Mouse (Mus musculus) ZHBTc4 (cell line): Measurements from ENCODE around the gene Acot8.

Source experiments
- DNase-seq: peaks from one replicate; pipeline ENCODE4 v3.0.0-alpha.2; 2011; ENCODE audit warnings: low read depth, low spot score

Gene Acot8

GRCm38 (mm10) chr2:164813557-164813956, 8.9 kb upstream of the Acot8 start:
- no peak for DNase-seq

GRCm38 (mm10) chr2:164806614-164807013, 1.9 kb upstream of the Acot8 start:
- no peak for DNase-seq

- no peak for DNase-seq
Measured at GRCm38 (mm10) chr2:164805332-164805718, 643 bp upstream of the Acot8 start.

- DNase-seq, result no peak
Measured at GRCm38 (mm10) chr2:164803921-164804313, 765 bp downstream of the Acot8 start.

- DNase-seq, result no peak
Measured at GRCm38 (mm10) chr2:164803201-164803920, 1.3 kb downstream of the Acot8 start.

- no peak for DNase-seq
Measured at GRCm38 (mm10) chr2:164800252-164801004, 4.3 kb downstream of the Acot8 start.

- peak; percentile 76 for DNase-seq
Measured at GRCm38 (mm10) chr2:164798554-164798953, 6.1 kb downstream of the Acot8 start.

- DNase-seq, result no peak
Measured at GRCm38 (mm10) chr2:164795868-164796267, 8.8 kb downstream of the Acot8 start.

- DNase-seq, result peak; percentile 91
Measured at GRCm38 (mm10) chr2:164794293-164794692, 10.4 kb downstream of the Acot8 start.

- peak; percentile 62 for DNase-seq
Measured at GRCm38 (mm10) chr2:164793772-164794171, 10.9 kb downstream of the Acot8 start.

GRCm38 (mm10) chr2:164793236-164793635, 11.4 kb downstream of the Acot8 start:
- DNase-seq, result peak; percentile 90

- no peak for DNase-seq
Measured at GRCm38 (mm10) chr2:164792400-164793190, 12.1 kb downstream of the Acot8 start.

GRCm38 (mm10) chr2:164791841-164792261, 12.8 kb downstream of the Acot8 start:
- no peak for DNase-seq

GRCm38 (mm10) chr2:164790451-164790850, 14.2 kb downstream of the Acot8 start:
- DNase-seq, result no peak

GRCm38 (mm10) chr2:164788411-164788810, 16.3 kb downstream of the Acot8 start:
- DNase-seq, result peak; percentile 54

- no peak for DNase-seq
Measured at GRCm38 (mm10) chr2:164787779-164788178, 16.9 kb downstream of the Acot8 start.

GRCm38 (mm10) chr2:164787032-164787431, 17.6 kb downstream of the Acot8 start:
- DNase-seq, result no peak

- DNase-seq, result no peak
Measured at GRCm38 (mm10) chr2:164786388-164786885, 18.2 kb downstream of the Acot8 start.

GRCm38 (mm10) chr2:164785481-164786387, 18.9 kb downstream of the Acot8 start, which contains the start of gene Snx21:
TSS of gene Snx21 (plus strand) at chr2:164785823.
- peak; percentile 83 for DNase-seq

- DNase-seq, result no peak
Measured at GRCm38 (mm10) chr2:164784869-164785420, 19.7 kb downstream of the Acot8 start.
